Mouse (Mus musculus): ENCODE measurements around the gene Snrpf. TPM values are rescaled to one million over a fixed set of nuclear protein-coding genes. Genes with fewer than 3 reads are reported as not detected.

The Snrpf gene
- polyA plus RNA-seq, 1 experiment from 2014 or later, result 57.9 TPM

DNA sequence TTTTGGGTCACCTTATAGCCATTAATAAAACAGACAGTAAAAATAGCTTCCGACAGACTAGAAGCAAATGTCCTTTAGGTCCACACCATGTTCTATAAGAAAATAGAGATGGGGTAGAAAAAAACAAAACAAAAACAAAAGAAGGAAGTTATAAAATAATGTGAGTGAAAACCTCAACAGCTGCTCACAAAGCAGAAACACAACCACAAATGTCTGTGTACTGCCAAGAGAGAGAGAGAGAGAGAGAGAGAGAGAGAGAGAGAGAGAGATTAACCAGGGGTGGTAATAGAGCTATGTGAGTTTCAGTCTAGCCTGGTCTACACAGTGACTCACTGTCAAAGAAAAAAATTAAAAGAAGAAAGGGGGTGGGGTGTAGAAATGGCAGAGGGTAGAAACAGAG is 47.9 kb downstream of the Snrpf start:
- Histone ChIP-seq H3K9me3 (ENCODE audit: control insufficient read depth) (no peaks in the 10 kb centered on the region), H3K27ac (ENCODE audit: low read depth, low read length) (no peak overlapping the region), H3K4me1 (replicated peaks; ENCODE audit: control insufficient read depth, insufficient read depth, low read length) (no peaks in the 10 kb centered on the region), H3K36me3 (ENCODE audit: control insufficient read depth, insufficient read depth) (no peaks in the 10 kb centered on the region), H3K4me3 (ENCODE audit: low read depth, low read length) (no peak overlapping the region), H3K27me3 (replicated peaks; ENCODE audit: control insufficient read depth, insufficient read depth, low read length) (0 out of 2 replicates have a peak, but pooled peaks cover 6% of the 10 kb centered on the region), H3K4me2 (replicated peaks; ENCODE audit: low read depth) (no peak overlapping the region), H3K9ac (ENCODE audit: low read depth, low read length) (no peak overlapping the region)
- ATAC-seq, result no peak
- 75% methylated on average over 1 of the region's 1 CpGs for WGBS
- TF ChIP-seq CTCF (IDR thresholded peaks at IDR 0.05; ENCODE audit: low read depth), result no peak

DNA sequence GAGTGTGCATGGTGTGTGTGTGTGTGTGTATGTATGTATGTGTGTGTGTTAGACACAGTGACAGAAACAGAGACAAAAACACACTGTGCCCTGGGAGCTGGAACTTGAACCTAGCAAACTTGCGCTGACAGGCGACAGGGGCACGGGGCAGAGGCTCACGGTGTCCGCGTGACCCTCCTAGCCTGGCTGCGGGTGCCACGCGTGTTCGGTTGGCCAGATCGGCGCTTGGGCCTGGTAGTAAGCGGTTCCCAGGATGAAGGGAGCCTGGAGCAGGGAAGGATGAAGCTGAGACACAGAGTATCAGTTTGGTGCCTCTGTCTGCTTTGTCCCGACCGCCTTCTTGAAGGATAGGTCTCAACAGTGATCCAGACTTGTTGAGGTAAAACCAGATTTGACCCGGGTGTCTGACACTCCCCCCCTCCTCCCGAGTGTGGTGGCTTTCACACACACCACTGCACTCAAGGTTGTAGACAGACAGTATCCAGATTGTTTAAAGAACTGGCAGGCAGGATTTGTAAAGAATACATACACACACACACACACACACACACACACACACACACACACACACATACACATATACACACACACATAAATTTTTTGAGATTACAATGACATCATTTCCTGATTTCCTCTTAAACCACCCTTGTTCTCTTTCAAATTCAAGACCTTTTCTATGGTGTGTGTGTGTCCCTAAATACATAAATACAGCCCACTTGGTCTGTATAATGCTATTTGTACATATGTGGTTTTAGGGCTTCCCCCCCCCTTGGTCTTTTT is 48.9 kb downstream of the Snrpf start, which contains the start of gene Ccdc38:
Gene Ccdc38, plus strand, starts transcription at position 202 of the 780 bp plus-strand sequence.
- Histone ChIP-seq H3K27ac (ENCODE audit: low read depth, low read length) (no peak within 1 kb of the TSS), H3K27me3 (replicated peaks; ENCODE audit: control insufficient read depth, insufficient read depth, low read length) (0 out of 2 replicates have a peak, but pooled peaks cover 6% of the 10 kb centered on the region), H3K9me3 (ENCODE audit: control insufficient read depth) (no peaks in the 10 kb centered on the region), H3K9ac (ENCODE audit: low read depth, low read length) (0 out of 2 replicates have a peak within 1 kb of the TSS, but pooled peaks have one; percentile 13), H3K4me2 (replicated peaks; ENCODE audit: low read depth) (peak within 1 kb of the TSS; percentile 73), H3K4me3 (ENCODE audit: low read depth, low read length) (peak within 1 kb of the TSS; percentile 36), H3K4me1 (replicated peaks; ENCODE audit: control insufficient read depth, insufficient read depth, low read length) (no peaks in the 10 kb centered on the region), H3K36me3 (ENCODE audit: control insufficient read depth, insufficient read depth) (no peaks in the 10 kb centered on the region)
- no peak for ATAC-seq
- 61% methylated on average over 17 of the region's 17 CpGs for WGBS
- no peak for TF ChIP-seq CTCF (IDR thresholded peaks at IDR 0.05; ENCODE audit: low read depth)

DNA sequence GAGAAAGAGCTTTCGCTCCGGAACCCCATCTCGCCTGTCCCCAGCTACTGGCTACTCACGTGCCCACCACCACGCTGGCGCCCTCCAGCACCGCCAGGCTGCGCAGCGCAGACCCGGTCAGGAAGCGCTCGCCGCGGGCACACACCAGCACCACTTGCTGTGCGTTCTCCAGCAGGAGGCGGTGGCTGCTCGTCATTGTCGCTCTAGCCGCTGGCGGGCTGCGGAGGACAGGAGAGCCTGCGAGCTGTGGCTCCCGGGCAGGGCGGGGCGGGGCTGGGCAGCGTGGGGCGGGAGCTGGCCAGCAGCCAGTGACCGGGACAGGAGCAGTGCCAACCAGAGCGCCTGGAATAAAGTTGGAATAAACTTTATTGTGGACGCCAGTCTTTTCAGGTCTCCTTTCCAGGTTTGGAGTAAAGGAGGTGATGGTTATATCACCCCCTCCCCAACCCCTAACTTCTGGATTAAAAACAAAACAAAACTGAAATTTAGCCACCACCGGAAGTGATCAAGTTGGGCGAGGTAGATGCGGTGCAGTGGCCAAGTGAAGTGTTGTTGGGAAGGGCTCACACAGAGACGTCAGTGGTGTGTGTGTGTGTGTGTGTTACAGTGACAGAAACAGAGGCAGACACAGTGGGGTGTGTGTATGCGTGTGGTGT is 49.6 kb downstream of the Snrpf start, which contains the start of gene Amdhd1:
Gene Amdhd1, minus strand, starts transcription at position 259 of the 656 bp plus-strand sequence.
- Histone ChIP-seq H3K9ac (ENCODE audit: low read depth, low read length) (0 out of 2 replicates have a peak within 1 kb of the TSS, but pooled peaks have one; percentile 13), H3K36me3 (ENCODE audit: control insufficient read depth, insufficient read depth) (no peaks in the 10 kb centered on the region), H3K9me3 (ENCODE audit: control insufficient read depth) (no peaks in the 10 kb centered on the region), H3K4me1 (replicated peaks; ENCODE audit: control insufficient read depth, insufficient read depth, low read length) (no peaks in the 10 kb centered on the region), H3K4me2 (replicated peaks; ENCODE audit: low read depth) (peak within 1 kb of the TSS; percentile 73), H3K27ac (ENCODE audit: low read depth, low read length) (no peak within 1 kb of the TSS), H3K4me3 (ENCODE audit: low read depth, low read length) (peak within 1 kb of the TSS; percentile 36), H3K27me3 (replicated peaks; ENCODE audit: control insufficient read depth, insufficient read depth, low read length) (0 out of 2 replicates have a peak, but pooled peaks cover 6% of the 10 kb centered on the region)
- peak; percentile 94 for TF ChIP-seq CTCF (IDR thresholded peaks at IDR 0.05; ENCODE audit: low read depth)
- ATAC-seq, result peak; percentile 95
- 3% methylated on average over 35 of the region's 35 CpGs for WGBS

DNA sequence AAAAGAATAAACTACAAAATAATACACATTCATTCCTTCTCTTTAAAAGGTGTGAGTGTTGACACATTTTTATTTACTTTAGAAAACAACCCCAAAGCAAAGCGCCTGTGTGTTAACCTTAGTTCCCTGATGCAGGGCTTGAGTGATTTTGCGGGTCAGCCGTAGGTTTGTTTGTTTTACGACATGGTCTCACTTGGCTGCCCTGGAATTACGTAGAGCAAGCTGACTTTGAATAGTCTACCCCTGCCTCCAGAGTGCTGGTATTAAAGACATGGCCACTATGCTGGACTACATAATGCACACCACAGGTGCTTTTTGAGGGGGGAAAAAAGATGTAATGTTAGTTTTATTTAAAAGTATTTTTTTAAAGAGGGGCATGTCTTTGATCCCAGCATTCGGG is 50.7 kb downstream of the Snrpf start:
- no peak for TF ChIP-seq CTCF (IDR thresholded peaks at IDR 0.05; ENCODE audit: low read depth)
- WGBS, result 65% methylated on average over 6 of the region's 6 CpGs
- Histone ChIP-seq H3K4me3 (ENCODE audit: low read depth, low read length) (no peak overlapping the region), H3K9ac (ENCODE audit: low read depth, low read length) (no peak overlapping the region), H3K27ac (ENCODE audit: low read depth, low read length) (no peak overlapping the region), H3K27me3 (replicated peaks; ENCODE audit: control insufficient read depth, insufficient read depth, low read length) (0 out of 2 replicates have a peak, but pooled peaks cover 6% of the 10 kb centered on the region), H3K4me1 (replicated peaks; ENCODE audit: control insufficient read depth, insufficient read depth, low read length) (no peaks in the 10 kb centered on the region), H3K4me2 (replicated peaks; ENCODE audit: low read depth) (no peak overlapping the region), H3K9me3 (ENCODE audit: control insufficient read depth) (no peaks in the 10 kb centered on the region), H3K36me3 (ENCODE audit: control insufficient read depth, insufficient read depth) (no peaks in the 10 kb centered on the region)
- no peak for ATAC-seq

DNA sequence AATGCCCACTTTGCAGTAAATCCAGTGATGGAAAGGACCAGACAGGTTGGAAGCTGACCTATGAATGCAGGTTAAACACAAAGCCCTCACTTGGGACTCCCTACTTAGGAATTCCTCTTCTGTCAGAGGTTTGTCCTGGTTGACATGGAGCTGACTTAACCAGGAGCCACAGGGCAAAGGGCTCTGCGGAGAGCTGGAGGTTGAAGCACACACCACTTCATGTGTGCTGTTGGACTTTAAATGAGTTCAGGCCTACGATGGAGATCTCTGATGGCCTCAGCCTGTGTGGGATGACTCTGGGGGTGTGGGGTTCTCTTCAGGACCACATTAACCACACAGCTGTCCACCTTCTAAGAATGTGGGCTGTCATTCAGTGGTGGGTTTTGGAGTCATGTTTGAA is 51.2 kb downstream of the Snrpf start:
- Histone ChIP-seq H3K9me3 (ENCODE audit: control insufficient read depth) (no peaks in the 10 kb centered on the region), H3K4me1 (replicated peaks; ENCODE audit: control insufficient read depth, insufficient read depth, low read length) (no peaks in the 10 kb centered on the region), H3K27me3 (replicated peaks; ENCODE audit: control insufficient read depth, insufficient read depth, low read length) (0 out of 2 replicates have a peak, but pooled peaks cover 6% of the 10 kb centered on the region), H3K4me3 (ENCODE audit: low read depth, low read length) (no peak overlapping the region), H3K36me3 (ENCODE audit: control insufficient read depth, insufficient read depth) (no peaks in the 10 kb centered on the region), H3K4me2 (replicated peaks; ENCODE audit: low read depth) (no peak overlapping the region), H3K9ac (ENCODE audit: low read depth, low read length) (no peak overlapping the region), H3K27ac (ENCODE audit: low read depth, low read length) (no peak overlapping the region)
- ATAC-seq, result no peak
- no peak for TF ChIP-seq CTCF (IDR thresholded peaks at IDR 0.05; ENCODE audit: low read depth)
- 85% methylated on average over 2 of the region's 2 CpGs for WGBS

Other genes starting within 250 kb of the Snrpf start
- gene Lta4h, start 136.3 kb downstream of the Snrpf start, polyA plus RNA-seq (2015; fragmentation: Nextera tagmentation; extraction: Ambion mirVana), result 246 and 259 TPM in 2 replicates
- gene Hal, start 100.9 kb downstream of the Snrpf start, polyA plus RNA-seq (2015; fragmentation: Nextera tagmentation; extraction: Ambion mirVana), result 5.1 and 6.4 TPM in 2 replicates
- gene Amdhd1, start 49.7 kb downstream of the Snrpf start, polyA plus RNA-seq (2015; fragmentation: Nextera tagmentation; extraction: Ambion mirVana), result 0.09 TPM in 1 of 2 replicates, not detected in the other
- 0.10 and 0.14 TPM in 2 replicates for gene Ccdc38, start 49.1 kb downstream of the Snrpf start, polyA plus RNA-seq (2015; fragmentation: Nextera tagmentation; extraction: Ambion mirVana)
- 0.10 and 0.25 TPM in 2 replicates for gene Ntn4, start 51.0 kb upstream of the Snrpf start, polyA plus RNA-seq (2015; fragmentation: Nextera tagmentation; extraction: Ambion mirVana)
- 0.08 and 0.09 TPM in 2 replicates for gene Usp44, start 241.8 kb upstream of the Snrpf start, polyA plus RNA-seq (2015; fragmentation: Nextera tagmentation; extraction: Ambion mirVana)